Mouse (Mus musculus) liver, postnatal 0 days (tissue): Measurements from ENCODE around the gene Dtd2.

Experiments used
- CTCF ChIP-seq: sonication (generic); IDR thresholded peaks from 2 replicates; pipeline ENCODE4 v1.5.1; 2016; ENCODE audit warnings: antibody characterized with exemption, low read depth
- EP300 ChIP-seq: IDR thresholded peaks from 2 replicates; pipeline ENCODE4 v1.6.1; 2016; ENCODE audit warnings: antibody characterized with exemption, low read depth, mild to moderate bottlenecking

GRCm38 (mm10) chr12:52046371-52046770 is 40.1 kb upstream of the Dtd2 start:
- no peak for TF ChIP-seq CTCF
- no peak for TF ChIP-seq EP300
